Mouse (Mus musculus) CH12.LX (cell line): ENCODE data around the gene Nrn1l.

Experiments used
- CTCF ChIP-seq, 2 experiments: IDR thresholded peaks in 1 of 2; conservative IDR thresholded peaks in 1 of 2; 2 replicates each; pipeline ENCODE4 v1.5.1; 2011 to 2012; ENCODE audit warnings: low read depth in 2 of 2, low read length in 2 of 2, improper control_type of control experiment in 1 of 2, inconsistent platforms in 1 of 2, mild to moderate bottlenecking in 1 of 2, moderate library complexity in 1 of 2
- E2F4 ChIP-seq: IDR thresholded peaks from 2 replicates; pipeline ENCODE4 v1.6.1; 2011; ENCODE audit warnings: low read depth, low read length, improper control_type of control experiment; ENCODE audit not compliant: insufficient replicate concordance
- EP300 ChIP-seq: IDR thresholded peaks from 2 replicates; pipeline ENCODE4 v1.6.1; 2011; ENCODE audit warnings: low read length, improper control_type of control experiment
- MAX ChIP-seq: IDR thresholded peaks from 2 replicates; pipeline ENCODE4 v1.6.1; 2011; ENCODE audit warnings: low read length, improper control_type of control experiment
- NELFE ChIP-seq: IDR thresholded peaks from 2 replicates; pipeline ENCODE4 v1.6.1; 2011; ENCODE audit warnings: low read depth, low read length, improper control_type of control experiment
- POLR2A ChIP-seq: IDR thresholded peaks from 2 replicates; pipeline ENCODE4 v1.6.1; 2011; ENCODE audit warnings: low read depth, mild to moderate bottlenecking, improper control_type of control experiment, low read length
- TCF12 ChIP-seq: IDR thresholded peaks from 2 replicates; pipeline ENCODE4 v1.6.1; 2014; ENCODE audit warnings: low read depth, mild to moderate bottlenecking, inconsistent platforms, low read length, improper control_type of control experiment
- UBTF ChIP-seq: IDR thresholded peaks from 2 replicates; pipeline ENCODE4 v1.6.1; 2012; ENCODE audit warnings: low read depth, mild to moderate bottlenecking, inconsistent platforms, low read length, improper control_type of control experiment, moderate library complexity
- USF2 ChIP-seq: conservative IDR thresholded peaks from 2 replicates; pipeline ENCODE4 v1.6.1; 2011; ENCODE audit warnings: low read depth, low read length, improper control_type of control experiment
- ZC3H11A ChIP-seq: IDR thresholded peaks from 2 replicates; pipeline ENCODE4 v1.6.1; 2012; ENCODE audit warnings: low read depth, mild to moderate bottlenecking, inconsistent platforms, low read length, improper control_type of control experiment

DNA sequence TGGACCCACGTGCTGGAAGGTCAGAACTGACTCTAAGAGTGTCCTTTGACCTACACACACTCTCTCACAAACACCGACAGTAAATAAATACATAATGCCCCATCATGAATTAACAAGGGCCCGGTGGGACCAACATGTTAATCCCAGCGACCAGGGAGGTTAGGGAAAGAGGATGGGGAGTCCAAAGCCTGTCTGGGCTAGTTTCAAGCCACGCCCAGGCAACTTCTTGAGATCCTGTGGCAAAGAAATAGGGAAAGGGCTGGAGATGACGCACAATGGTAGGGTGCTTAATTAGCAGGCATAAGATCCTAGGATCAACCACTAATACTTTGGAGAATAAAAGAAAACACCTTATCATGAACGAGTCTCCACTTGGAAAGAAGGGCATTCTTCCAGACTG, 42.8 kb upstream of the Nrn1l start:
- TF ChIP-seq EP300 (no peak), MAX (no peak), NELFE (no peak), E2F4 (no peak), POLR2A (no peak), CTCF (conservative IDR thresholded peaks at IDR 0.05 in 1 of 2, IDR thresholded peaks at IDR 0.05 in 1 of 2; ENCODE audit: low read depth in 2 of 2, low read length in 2 of 2) (no peak), UBTF (no peak), TCF12 (no peak), ZC3H11A (no peak), USF2 (no peak)
